Mouse (Mus musculus): ENCODE data around the gene Elp5.
"Not testable (repeated sequence)": the region's sequence is repeated elsewhere in the genome, so short reads cannot be mapped to it uniquely, and the experiment has no call there.

DNA sequence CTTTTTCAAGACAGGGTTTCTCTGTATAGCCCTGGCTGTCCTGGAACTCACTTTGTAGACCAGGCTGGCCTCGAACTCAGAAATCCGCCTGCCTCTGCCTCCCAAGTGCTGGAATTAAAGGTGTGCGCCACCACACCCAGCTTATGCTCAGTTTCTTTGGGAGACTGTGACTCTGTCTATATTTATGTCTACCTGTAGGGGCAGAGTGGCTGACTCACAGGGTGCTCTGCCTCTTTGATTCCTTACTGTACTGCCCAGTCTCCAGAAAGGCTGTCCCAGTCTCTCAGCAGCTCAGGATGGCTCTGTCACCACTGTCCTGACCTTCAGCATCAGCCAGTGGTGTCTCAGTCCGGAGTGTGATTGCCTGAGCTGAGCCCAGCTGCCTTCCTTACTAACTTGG lies 26.7 kb downstream of the Elp5 start:
- not testable (repeated sequence) for TF ChIP-seq CTCF, POLR2A (IDR thresholded peaks at IDR 0.05; ENCODE audit: insufficient read depth, low read depth, low read length)
